Comparison of ENCODE assay signal across 26 mouse cellular contexts in genomic region chr5:111862331-111862730, GRCm38 (mm10).
"Had no signal": no experiment of that assay in that cellular context is flagged by ENCODE, and none has a peak within 500 bp of the region (broad histone marks: within the 10 kb centered on the region; RNA-seq: fewer than 3 reads in every experiment).

No protein-coding gene starts in this region.

- H3K9me3 ChIP-seq: embryonic facial prominence, embryonic 10.5 days; embryonic facial prominence, embryonic 12.5 days; embryonic facial prominence, embryonic 13.5 days; embryonic facial prominence, embryonic 15.5 days; forebrain, embryonic 13.5 days; forebrain, embryonic 15.5 days; heart, embryonic 10.5 days had no signal

- H3K36me3 ChIP-seq: embryonic facial prominence, embryonic 10.5 days; embryonic facial prominence, embryonic 12.5 days; embryonic facial prominence, embryonic 13.5 days; embryonic facial prominence, embryonic 15.5 days; forebrain, embryonic 10.5 days; forebrain, embryonic 15.5 days; heart, embryonic 10.5 days had no signal

- H3K4me3 ChIP-seq: embryonic facial prominence, embryonic 10.5 days; embryonic facial prominence, embryonic 12.5 days; embryonic facial prominence, embryonic 13.5 days; embryonic facial prominence, embryonic 15.5 days; erythroblast, embryonic 14.5 days; forebrain, embryonic 10.5 days; forebrain, embryonic 13.5 days; forebrain, embryonic 15.5 days; gastrocnemius, adult 2 months; heart, adult 2 months; heart, embryonic 10.5 days had no signal

- H3K27me3 ChIP-seq: embryonic facial prominence, embryonic 12.5 days; embryonic facial prominence, embryonic 13.5 days; embryonic facial prominence, embryonic 15.5 days; forebrain, embryonic 13.5 days; forebrain, embryonic 15.5 days had no signal

- H3K9ac ChIP-seq: embryonic facial prominence, embryonic 12.5 days; embryonic facial prominence, embryonic 13.5 days; embryonic facial prominence, embryonic 15.5 days; forebrain, embryonic 13.5 days; forebrain, embryonic 15.5 days; forebrain, postnatal 0 days had no signal

- H3K27ac ChIP-seq: embryonic facial prominence, embryonic 10.5 days; embryonic facial prominence, embryonic 12.5 days; embryonic facial prominence, embryonic 13.5 days; embryonic facial prominence, embryonic 15.5 days; forebrain, embryonic 10.5 days; forebrain, embryonic 13.5 days; forebrain, embryonic 15.5 days; gastrocnemius, adult 2 months; heart, adult 2 months; heart, embryonic 10.5 days had no signal

- H3K4me2 ChIP-seq: embryonic facial prominence, embryonic 12.5 days; embryonic facial prominence, embryonic 13.5 days; embryonic facial prominence, embryonic 15.5 days; forebrain, embryonic 13.5 days; forebrain, embryonic 15.5 days had no signal

- ATAC-seq: forebrain, embryonic 13.5 days; forebrain, embryonic 14.5 days; forebrain, embryonic 15.5 days; forebrain, embryonic 16.5 days; forebrain, postnatal 0 days had no signal

- DNase-seq: cerebellum, adult 9-11 months; cerebellum, postnatal 10 days; cerebellum, postnatal 14 days; cerebellum, postnatal 25 days; cerebellum, postnatal 36 days; embryo, embryonic 11 days; forebrain, postnatal 0 days; gastrocnemius, adult 2 months; gastrocnemius, postnatal 10 days; gastrocnemius, postnatal 14 days; gastrocnemius, postnatal 25 days; gastrocnemius, postnatal 36 days; heart, adult 11 months; heart, adult 18-20 months; heart, adult 2 months had no signal
